Mouse (Mus musculus) inflammation-experienced regulatory T-cells, adult 6 months (primary cell): ENCODE measurements around the gene Bicra. TPM values are rescaled to one million over a fixed set of nuclear protein-coding genes. Genes with fewer than 3 reads are reported as not detected.

Experiments
- ATAC-seq: one replicate; pipeline ENCODE4 v1.8.0; 2017
- polyA plus RNA-seq, 3 experiments: library from polyadenylated mRNA; unstranded; fragments of 100-300 nt; shearing (Covaris generic); gene quantifications; one replicate each; pipeline ENCODE4 v1.2.1; 2017

Gene Bicra
- 1 to 10 TPM; 2.7 to 4.4 (median 4.2) TPM for polyA plus RNA-seq

GRCm38 (mm10) chr7:16047338-16048146 is at the start of gene Bicra:
TSS of gene Bicra (minus strand) at chr7:16047921.
- ATAC-seq = peak; percentile 15

- no peak for ATAC-seq
Observed at GRCm38 (mm10) chr7:16094592-16094991, 46.9 kb upstream of the Bicra start.

- ATAC-seq = no peak
Observed at GRCm38 (mm10) chr7:16087587-16087986, 39.9 kb upstream of the Bicra start.

- no peak for ATAC-seq
Observed at GRCm38 (mm10) chr7:16083361-16083760, 35.6 kb upstream of the Bicra start.

GRCm38 (mm10) chr7:16080581-16080980 is 32.9 kb upstream of the Bicra start:
- ATAC-seq = no peak

- ATAC-seq = no peak
Observed at GRCm38 (mm10) chr7:16079947-16080346, 32.2 kb upstream of the Bicra start.

- ATAC-seq = no peak
Observed at GRCm38 (mm10) chr7:16071906-16072305, 24.2 kb upstream of the Bicra start.

- no peak for ATAC-seq
Observed at GRCm38 (mm10) chr7:16070846-16071245, 23.1 kb upstream of the Bicra start.

GRCm38 (mm10) chr7:16063490-16063889 is 15.8 kb upstream of the Bicra start:
- ATAC-seq = no peak

GRCm38 (mm10) chr7:16062099-16062420 is 14.3 kb upstream of the Bicra start:
- no peak for ATAC-seq

- no peak for ATAC-seq
Observed at GRCm38 (mm10) chr7:16061219-16062098, 13.7 kb upstream of the Bicra start, which contains the start of gene Zfp541. TSS of gene Zfp541 (plus strand) at chr7:16061814.

- peak; percentile 79 for ATAC-seq
Observed at GRCm38 (mm10) chr7:16057136-16057534, 9.4 kb upstream of the Bicra start.

GRCm38 (mm10) chr7:16056459-16057135 is 8.9 kb upstream of the Bicra start:
- no peak for ATAC-seq

- no peak for ATAC-seq
Observed at GRCm38 (mm10) chr7:16055665-16056064, 7.9 kb upstream of the Bicra start.

GRCm38 (mm10) chr7:16054966-16055365 is 7.2 kb upstream of the Bicra start:
- ATAC-seq = no peak

GRCm38 (mm10) chr7:16053105-16053504 is 5.4 kb upstream of the Bicra start:
- peak; percentile 12 for ATAC-seq

- ATAC-seq = peak; percentile 47
Observed at GRCm38 (mm10) chr7:16052684-16053083, 5.0 kb upstream of the Bicra start.

- peak; percentile 36 for ATAC-seq
Observed at GRCm38 (mm10) chr7:16051883-16052595, 4.3 kb upstream of the Bicra start.

GRCm38 (mm10) chr7:16050600-16050999 is 2.9 kb upstream of the Bicra start:
- ATAC-seq = no peak

GRCm38 (mm10) chr7:16049576-16049915 is 1.8 kb upstream of the Bicra start:
- ATAC-seq = no peak

GRCm38 (mm10) chr7:16048675-16049575 is 1.2 kb upstream of the Bicra start:
- no peak for ATAC-seq
